Mouse (Mus musculus) stomach, postnatal 0 days (tissue): ENCODE results near the gene Akap8. TPM values are rescaled to one million over a fixed set of nuclear protein-coding genes. Genes with fewer than 3 reads are reported as not detected.

Experiments used
- ATAC-seq: fragments of 200-750 bp; cut with Nextera tagmentation; 2 replicates; pipeline ENCODE4 v1.8.0; 2017; ENCODE audit not compliant: low FRiP score, low TSS enrichment
- DNase-seq: peaks from one replicate; pipeline ENCODE4 v3.0.0-alpha.2; 2016; ENCODE audit warnings: low spot score
- H3K27ac ChIP-seq: fragments of 300-500 bp; sonication (generic); replicated peaks from 2 replicates; pipeline ENCODE4 v1.5.1; 2014; ENCODE audit warnings: mild to moderate bottlenecking, control low read depth
- H3K27me3 ChIP-seq: fragments of 300-500 bp; sonication (generic); 2 replicates; pipeline ENCODE4 v1.6.1; 2014; ENCODE audit warnings: low read length; ENCODE audit not compliant: control insufficient read depth, insufficient read depth
- H3K36me3 ChIP-seq: fragments of 300-500 bp; sonication (generic); 2 replicates; pipeline ENCODE4 v1.6.1; 2014; ENCODE audit warnings: low read length, mixed read lengths; ENCODE audit not compliant: control insufficient read depth, insufficient read depth
- H3K4me1 ChIP-seq: fragments of 300-500 bp; sonication (generic); replicated peaks from 2 replicates; pipeline ENCODE4 v1.6.1; 2014; ENCODE audit warnings: antibody characterized with exemption; ENCODE audit not compliant: control insufficient read depth, insufficient read depth
- H3K4me2 ChIP-seq: fragments of 300-500 bp; sonication (generic); replicated peaks from 2 replicates; pipeline ENCODE4 v1.6.1; 2014; ENCODE audit warnings: low read depth, mild to moderate bottlenecking, control low read depth, moderate library complexity
- H3K4me3 ChIP-seq: fragments of 300-500 bp; sonication (generic); 2 replicates; pipeline ENCODE4 v1.5.1; 2014; ENCODE audit warnings: low read depth, low read length, control low read depth
- H3K9ac ChIP-seq: fragments of 300-500 bp; sonication (generic); 2 replicates; pipeline ENCODE4 v1.6.1; 2014; ENCODE audit warnings: mild to moderate bottlenecking, low read length, control low read depth, mixed read lengths
- H3K9me3 ChIP-seq: fragments of 300-500 bp; sonication (generic); 2 replicates; pipeline ENCODE4 v1.6.1; 2016; ENCODE audit warnings: low read length; ENCODE audit not compliant: control insufficient read depth
- CTCF ChIP-seq: IDR thresholded peaks from 2 replicates; pipeline ENCODE4 v1.5.1; 2016; ENCODE audit warnings: antibody characterized with exemption, low read depth, mild to moderate bottlenecking, moderate library complexity
- EP300 ChIP-seq: optimal IDR thresholded peaks from 2 replicates; pipeline ENCODE3; 2016; ENCODE audit warnings: antibody characterized with exemption
- WGBS: fragments of 180-500 bp; shearing (Covaris S2); extraction: QIAGEN DNeasy Blood & Tissue Kit; methylation state at CpG from one replicate; pipeline ENCODE4 v1.1.7; 2014; 5-methylcytosine and 5-hydroxymethylcytosine counted together
- polyA plus RNA-seq: library from polyadenylated mRNA; unstranded; fragments of >200 nt; fragmentation: Nextera tagmentation; extraction: Ambion mirVana; gene quantifications from 2 replicates; pipeline ENCODE4 v1.2.1, GENCODE M21; 2015

Gene Akap8
- polyA plus RNA-seq, 1 experiment from 2014 or later = 30.3 TPM

- Histone ChIP-seq H3K9ac (no peak overlapping the region), H3K27me3 (no peaks in the 10 kb centered on the region), H3K4me2 (no peak overlapping the region), H3K4me1 (no peaks in the 10 kb centered on the region), H3K4me3 (no peak overlapping the region), H3K36me3 (peaks cover 5% of the 10 kb centered on the region; the same call in 1 of the 2 replicates), H3K9me3 (no peaks in the 10 kb centered on the region), H3K27ac (no peak overlapping the region)
- ATAC-seq (no peak), DNase-seq (no peak)
- 87% methylated on average over 1 of the region's 1 CpGs for WGBS
- TF ChIP-seq CTCF (no peak), EP300 (no peak)
These were observed 20.1 kb upstream of the Akap8 start for GRCm38 (mm10) chr17:32341102-32341501.

- no peak for ATAC-seq
- H3K36me3 ChIP-seq = peaks cover 10% of the 10 kb centered on the region; the same call in 1 of the 2 replicates
- WGBS = 74% methylated on average over 1 of the region's 1 CpGs
- no peak for DNase-seq
- no peak overlapping the region for H3K27ac ChIP-seq
- no peak for TF ChIP-seq CTCF
- TF ChIP-seq EP300 = no peak
- no peak overlapping the region for H3K4me2 ChIP-seq
- H3K9me3 ChIP-seq = no peaks in the 10 kb centered on the region
- H3K4me1 ChIP-seq = no peaks in the 10 kb centered on the region
- H3K27me3 ChIP-seq = no peaks in the 10 kb centered on the region
- H3K9ac ChIP-seq = no peak overlapping the region
- H3K4me3 ChIP-seq = no peak overlapping the region
These were observed 19.1 kb upstream of the Akap8 start for GRCm38 (mm10) chr17:32340110-32340509.

DNA sequence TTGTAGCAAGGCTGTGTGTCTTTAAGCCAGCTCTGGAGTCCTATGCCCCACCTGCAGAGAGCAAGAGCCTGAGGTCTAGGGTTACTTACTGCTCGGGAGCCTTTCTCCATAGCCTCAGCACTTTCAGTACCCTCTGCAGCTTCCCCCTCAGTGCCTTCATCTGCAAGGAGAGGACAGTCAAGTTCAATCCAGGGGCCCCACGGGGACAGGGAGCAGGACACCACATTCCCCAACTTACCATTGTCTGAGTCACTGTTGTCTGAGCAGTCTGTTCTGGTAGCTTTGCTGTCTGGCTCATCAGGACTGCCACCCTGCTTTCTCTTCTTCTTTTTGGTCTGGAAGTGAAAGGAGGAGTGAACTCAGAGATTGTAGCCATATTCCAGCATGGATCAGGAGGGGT lies 14.8 kb upstream of the Akap8 start:
- WGBS = 76% methylated on average over 2 of the region's 2 CpGs
- peaks cover 39% of the 10 kb centered on the region for H3K36me3 ChIP-seq
- TF ChIP-seq CTCF = no peak
- TF ChIP-seq EP300 = no peak
- no peak overlapping the region for H3K27ac ChIP-seq
- no peaks in the 10 kb centered on the region for H3K9me3 ChIP-seq
- no peak for ATAC-seq
- no peaks in the 10 kb centered on the region for H3K4me1 ChIP-seq
- H3K9ac ChIP-seq = no peak overlapping the region
- no peak overlapping the region for H3K4me3 ChIP-seq
- no peak overlapping the region for H3K4me2 ChIP-seq
- no peaks in the 10 kb centered on the region for H3K27me3 ChIP-seq
- no peak for DNase-seq

DNA sequence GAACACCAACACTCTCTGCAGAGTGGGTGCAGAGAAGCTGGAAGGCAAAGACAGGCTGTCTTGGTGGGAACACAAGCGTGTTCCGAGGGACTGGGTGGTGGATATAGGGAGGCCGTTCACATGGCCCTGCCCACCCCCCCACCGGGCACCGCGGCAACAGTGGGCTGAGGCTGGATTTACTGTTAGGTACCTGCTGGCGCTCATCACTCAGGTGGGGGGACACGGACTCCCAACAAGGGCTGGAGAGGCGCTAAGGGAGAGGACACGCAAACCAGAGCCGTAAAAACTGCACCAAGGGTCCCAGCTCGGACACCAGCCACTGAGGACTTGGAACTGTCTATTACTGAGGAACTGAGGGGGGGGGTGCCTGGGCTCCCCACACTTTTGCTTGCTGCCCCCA lies 13.9 kb upstream of the Akap8 start:
- H3K9ac ChIP-seq = no peak overlapping the region
- no peaks in the 10 kb centered on the region for H3K9me3 ChIP-seq
- no peaks in the 10 kb centered on the region for H3K4me1 ChIP-seq
- ATAC-seq = no peak; the same call in 1 of the 2 replicates
- 96% methylated on average over 11 of the region's 12 CpGs for WGBS
- H3K27me3 ChIP-seq = no peaks in the 10 kb centered on the region
- H3K36me3 ChIP-seq = peaks cover 39% of the 10 kb centered on the region
- H3K27ac ChIP-seq = no peak overlapping the region
- no peak overlapping the region for H3K4me3 ChIP-seq
- no peak for DNase-seq
- H3K4me2 ChIP-seq = no peak overlapping the region
- no peak for TF ChIP-seq CTCF
- no peak for TF ChIP-seq EP300

DNA sequence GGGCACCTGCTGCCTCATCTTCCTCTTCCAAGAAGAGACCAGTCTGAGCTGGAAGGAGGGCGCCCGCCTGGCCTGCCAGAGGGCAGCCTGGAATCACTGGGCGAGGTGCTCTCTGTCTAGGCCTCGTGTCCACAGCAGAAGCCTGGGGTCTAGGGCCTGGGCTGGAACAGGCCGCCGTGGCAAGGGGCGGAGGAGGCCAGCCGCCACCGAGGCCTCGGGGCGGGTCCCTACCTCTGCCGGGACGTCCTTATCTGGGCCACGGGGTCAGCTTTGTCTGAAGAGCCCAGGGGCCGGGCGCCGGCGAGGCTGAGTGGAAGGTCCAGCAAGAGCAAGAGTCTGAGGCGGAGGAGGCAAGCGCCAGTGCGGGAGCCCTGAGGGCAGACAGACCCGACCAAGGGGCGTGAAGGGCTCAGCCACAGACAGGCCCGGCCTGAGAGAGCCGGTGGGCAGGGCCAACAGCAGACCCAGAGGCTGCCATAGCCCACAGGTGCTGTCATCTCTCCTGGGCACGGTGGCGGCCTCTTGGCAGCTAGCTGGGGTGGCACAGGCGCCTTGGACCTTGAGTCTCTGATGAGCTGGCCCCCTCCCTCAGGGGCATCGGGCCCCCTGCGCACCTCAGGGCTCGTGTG lies 12.8 kb upstream of the Akap8 start:
- TF ChIP-seq CTCF (no peak), EP300 (no peak)
- WGBS = 72% methylated on average over 31 of the region's 31 CpGs
- H3K4me1 ChIP-seq = no peaks in the 10 kb centered on the region

DNA sequence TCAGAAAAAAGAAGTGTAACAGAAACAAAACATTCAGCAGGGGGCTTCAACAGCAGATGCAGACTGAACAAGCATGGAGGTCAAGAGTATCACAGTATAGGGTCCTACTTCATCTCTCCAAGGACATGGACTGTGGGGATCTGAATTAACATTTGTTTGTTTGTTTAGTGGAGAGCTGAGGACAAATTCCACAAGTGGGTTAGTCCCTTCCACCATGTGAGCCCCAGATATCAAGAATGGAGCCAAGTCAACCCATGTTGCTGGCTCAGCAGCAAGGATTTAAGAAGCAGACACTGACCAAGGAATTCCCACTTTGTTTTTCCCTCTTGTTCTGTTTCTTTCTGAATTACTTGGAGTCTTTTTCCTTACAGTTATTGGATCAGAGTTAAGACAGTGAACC lies 6.5 kb upstream of the Akap8 start:
- ATAC-seq (no peak), DNase-seq (no peak)
- Histone ChIP-seq H3K9me3 (no peaks in the 10 kb centered on the region), H3K27ac (no peak overlapping the region), H3K36me3 (peaks cover 12% of the 10 kb centered on the region), H3K27me3 (no peaks in the 10 kb centered on the region), H3K4me1 (no peaks in the 10 kb centered on the region), H3K4me3 (no peak overlapping the region), H3K4me2 (no peak overlapping the region), H3K9ac (no peak overlapping the region)
- TF ChIP-seq EP300 (no peak), CTCF (no peak)

More for the DNA sequence above, 12.8 kb upstream of the Akap8 start:
- H3K27me3 ChIP-seq = no peaks in the 10 kb centered on the region
- DNase-seq (peak; percentile 37), ATAC-seq (peak; percentile 56; the same call in 1 of the 2 replicates)
- H3K9ac ChIP-seq = no peak overlapping the region
- H3K27ac ChIP-seq = no peak overlapping the region
- peaks cover 37% of the 10 kb centered on the region for H3K36me3 ChIP-seq
- no peak overlapping the region for H3K4me2 ChIP-seq
- H3K9me3 ChIP-seq = no peaks in the 10 kb centered on the region
- H3K4me3 ChIP-seq = no peak overlapping the region
